ENCODE assay signal across 13 mouse cellular contexts in the genomic region with DNA sequence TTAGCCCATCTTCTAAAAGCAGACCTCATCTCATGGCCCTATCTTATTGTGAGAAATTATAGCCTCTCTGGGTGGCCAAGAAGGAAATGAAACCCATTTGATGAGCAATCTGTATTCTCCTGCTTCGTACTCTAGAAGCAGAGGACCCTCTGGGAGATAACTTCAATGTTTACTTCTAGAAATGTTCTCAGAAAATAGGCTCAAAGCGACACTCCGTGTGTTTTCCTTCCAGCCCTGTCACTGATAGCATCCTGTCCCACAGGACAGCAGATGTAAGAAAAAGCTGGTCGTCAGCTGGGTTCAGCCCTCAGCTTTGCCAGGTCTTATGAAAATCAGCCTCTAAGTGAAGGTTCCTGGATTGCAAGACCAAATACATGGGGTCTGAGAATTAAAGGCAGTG.
"Had no signal": no experiment of that assay in that cellular context is flagged by ENCODE, and none has a peak within 500 bp of the region (broad histone marks: within the 10 kb centered on the region; RNA-seq: fewer than 3 reads in every experiment).

No protein-coding gene starts in this region.

- H3K4me1 ChIP-seq: limb, embryonic 12.5 days; limb, embryonic 15.5 days had no signal

- H3K4me2 ChIP-seq: limb, embryonic 12.5 days; limb, embryonic 15.5 days; liver, embryonic 11.5 days; lung, embryonic 15.5 days; midbrain, embryonic 11.5 days had no signal

- H3K27ac ChIP-seq: kidney, postnatal 0 days; limb, embryonic 12.5 days; limb, embryonic 15.5 days; liver, embryonic 14.5 days; lung, embryonic 15.5 days had no signal

- ATAC-seq: liver, postnatal 0 days had no signal

- H3K4me3 ChIP-seq: limb, embryonic 12.5 days; limb, embryonic 15.5 days; lung, embryonic 15.5 days had no signal

- H3K36me3 ChIP-seq: limb, embryonic 12.5 days; limb, embryonic 15.5 days; lung, embryonic 15.5 days had no signal

- H3K9me3 ChIP-seq: limb, embryonic 12.5 days; limb, embryonic 15.5 days; lung, embryonic 15.5 days had no signal

- H3K27me3 ChIP-seq: limb, embryonic 12.5 days; limb, embryonic 15.5 days had no signal

- H3K9ac ChIP-seq: limb, embryonic 12.5 days; limb, embryonic 15.5 days; liver, embryonic 14.5 days; liver, postnatal 0 days; lung, embryonic 15.5 days had no signal

- DNase-seq: kidney, postnatal 25 days; left cerebral cortex, postnatal 4 days; liver, postnatal 0 days; midbrain, embryonic 14.5 days; thymus, adult 18-20 months; thymus, postnatal 36 days had no signal
